Mouse (Mus musculus) embryonic facial prominence, embryonic 14.5 days (tissue): ENCODE data around the gene Zfp108. TPM values are rescaled to one million over a fixed set of nuclear protein-coding genes. Genes with fewer than 3 reads are reported as not detected.
"Not testable (repeated sequence)": the region's sequence is repeated elsewhere in the genome, so short reads cannot be mapped to it uniquely, and the experiment has no call there.

Experiments used
- ATAC-seq: fragments of 200-750 bp; cut with Nextera tagmentation; 2 replicates; pipeline ENCODE4 v1.8.0; 2017; ENCODE audit warnings: low read depth, moderate number of reproducible peaks, moderate TSS enrichment
- DNase-seq: peaks from one replicate; pipeline ENCODE4 v3.0.0-alpha.2; 2015; ENCODE audit warnings: low spot score
- H3K27ac ChIP-seq: fragments of 300-500 bp; sonication (generic); replicated peaks from 2 replicates; pipeline ENCODE4 v1.5.1; 2014; ENCODE audit warnings: low read depth, mild to moderate bottlenecking, low read length, moderate library complexity
- H3K27me3 ChIP-seq: fragments of 300-500 bp; sonication (generic); replicated peaks from 2 replicates; pipeline ENCODE4 v1.6.1; 2014; ENCODE audit warnings: low read length; ENCODE audit not compliant: control insufficient read depth, insufficient read depth
- H3K36me3 ChIP-seq: fragments of 300-500 bp; sonication (generic); 2 replicates; pipeline ENCODE4 v1.6.1; 2014; ENCODE audit warnings: low read length, mixed read lengths; ENCODE audit not compliant: control insufficient read depth, insufficient read depth
- H3K4me1 ChIP-seq: fragments of 300-500 bp; sonication (generic); 2 replicates; pipeline ENCODE4 v1.6.1; 2014; ENCODE audit warnings: antibody characterized with exemption, low read length; ENCODE audit not compliant: control insufficient read depth, insufficient read depth
- H3K4me2 ChIP-seq: fragments of 300-500 bp; sonication (generic); 2 replicates; pipeline ENCODE4 v1.6.1; 2014; ENCODE audit warnings: low read depth, mild to moderate bottlenecking, low read length, moderate library complexity, mixed read lengths
- H3K4me3 ChIP-seq: fragments of 300-500 bp; sonication (generic); 2 replicates; pipeline ENCODE4 v1.5.1; 2014; ENCODE audit warnings: low read depth, mild to moderate bottlenecking, low read length
- H3K9ac ChIP-seq: fragments of 300-500 bp; sonication (generic); 2 replicates; pipeline ENCODE4 v1.6.1; 2014; ENCODE audit warnings: low read depth, mild to moderate bottlenecking, low read length, moderate library complexity, mixed read lengths
- H3K9me3 ChIP-seq: fragments of 300-500 bp; sonication (generic); 2 replicates; pipeline ENCODE4 v1.6.1; 2016; ENCODE audit warnings: low read length; ENCODE audit not compliant: control insufficient read depth
- WGBS: fragments of 180-500 bp; shearing (Covaris S2); extraction: QIAGEN DNeasy Blood & Tissue Kit; methylation state at CpG from one replicate; pipeline ENCODE4 v1.1.7; 2014; 5-methylcytosine and 5-hydroxymethylcytosine counted together
- polyA plus RNA-seq: library from polyadenylated mRNA; unstranded; fragments of >200 nt; fragmentation: Nextera tagmentation; extraction: Ambion mirVana; gene quantifications from 2 replicates; pipeline ENCODE4 v1.2.1, GENCODE M21; 2014

The Zfp108 gene
- polyA plus RNA-seq, 1 experiment from 2014 or later = 4.3 TPM

DNA sequence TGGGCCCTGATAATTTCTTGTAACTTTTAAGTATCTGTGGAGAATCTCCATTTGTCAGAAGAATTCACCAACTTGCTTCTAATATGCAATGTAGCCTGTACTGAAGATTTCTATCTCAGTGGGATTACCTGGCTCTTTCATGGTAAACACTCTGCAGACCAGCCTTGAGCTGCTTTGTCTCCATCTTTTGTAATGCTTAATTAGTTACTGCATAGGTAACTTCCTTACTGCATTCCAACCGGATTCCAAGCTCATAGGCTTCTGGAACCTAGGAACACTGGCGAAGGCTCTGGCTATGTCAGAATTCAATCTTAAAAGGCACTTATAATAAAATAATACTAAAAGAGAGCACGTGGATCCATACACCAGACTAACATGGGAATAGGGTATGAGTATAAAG lies 24.2 kb downstream of the Zfp108 start:
- DNase-seq, H3K4me2 ChIP-seq, H3K4me3 ChIP-seq, H3K27me3 ChIP-seq, H3K9me3 ChIP-seq, H3K9ac ChIP-seq, H3K4me1 ChIP-seq, H3K27ac ChIP-seq, ATAC-seq: not testable (repeated sequence)
- peaks cover 25% of the 10 kb centered on the region for H3K36me3 ChIP-seq
- WGBS = 84% methylated on average over 3 of the region's 3 CpGs

DNA sequence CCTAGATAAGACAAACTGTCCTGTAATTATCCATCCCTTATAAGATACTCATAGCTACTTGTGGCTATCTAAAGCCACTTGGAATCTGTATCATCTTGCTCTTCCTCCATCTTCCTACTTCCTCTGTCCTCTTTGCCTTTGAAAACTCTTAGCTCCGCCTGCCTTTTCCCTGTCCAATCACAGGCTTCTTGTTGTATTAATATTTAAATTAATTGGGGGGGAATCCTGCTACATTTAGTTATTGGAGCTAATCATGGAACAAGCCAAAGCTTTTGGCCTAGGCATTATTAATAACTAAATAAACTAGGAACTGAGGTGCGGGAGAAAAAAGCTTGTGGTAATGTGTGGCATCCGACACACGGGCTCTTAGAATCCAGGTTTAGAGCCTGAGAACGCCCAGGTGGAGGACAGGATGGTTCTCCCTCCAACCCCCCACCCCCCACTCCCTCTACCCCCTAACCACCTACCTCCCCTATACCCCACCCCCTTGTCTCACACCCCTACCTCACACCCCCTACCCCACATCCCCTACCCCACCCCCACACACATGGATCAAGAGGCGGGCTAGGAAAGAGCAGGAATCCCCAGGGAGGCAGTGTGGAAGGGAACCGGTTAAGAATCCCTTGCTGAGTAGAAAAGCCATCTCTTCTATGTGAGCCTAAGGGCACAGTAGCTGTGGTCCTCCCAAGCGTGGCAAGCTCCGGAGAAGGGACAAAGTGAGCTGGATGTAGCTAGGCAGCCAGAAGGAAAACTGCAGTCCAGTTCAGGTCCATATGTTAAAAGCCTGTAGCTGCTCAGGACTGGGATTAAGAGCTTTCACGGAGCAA lies 25.6 kb downstream of the Zfp108 start:
- Histone ChIP-seq H3K27ac (no peak overlapping the region), H3K4me3 (no peak overlapping the region), H3K9ac (no peak overlapping the region), H3K36me3 (peaks cover 10% of the 10 kb centered on the region), H3K27me3 (no peaks in the 10 kb centered on the region), H3K4me2 (no peak overlapping the region), H3K9me3 (no peaks in the 10 kb centered on the region), H3K4me1 (no peaks in the 10 kb centered on the region)
- ATAC-seq (no peak), DNase-seq (no peak)
- WGBS = 47% methylated on average over 10 of the region's 10 CpGs

- DNase-seq = no peak
- no peak overlapping the region for H3K4me3 ChIP-seq
- no peak overlapping the region for H3K27ac ChIP-seq
- no peak for ATAC-seq
- peaks cover 8% of the 10 kb centered on the region; the same call in 1 of the 2 replicates for H3K36me3 ChIP-seq
- no peak overlapping the region for H3K9ac ChIP-seq
- H3K27me3 ChIP-seq = no peaks in the 10 kb centered on the region
- no peaks in the 10 kb centered on the region for H3K9me3 ChIP-seq
- 29% methylated on average over 4 of the region's 4 CpGs for WGBS
- no peaks in the 10 kb centered on the region for H3K4me1 ChIP-seq
- no peak overlapping the region for H3K4me2 ChIP-seq
These were observed 26.2 kb downstream of the Zfp108 start for GRCm38 (mm10) chr7:24280858-24281145.

- ATAC-seq = no peak
- Histone ChIP-seq H3K36me3 (peaks cover 26% of the 10 kb centered on the region), H3K27ac (no peak overlapping the region), H3K4me3 (no peak overlapping the region), H3K4me2 (no peak overlapping the region), H3K4me1 (no peaks in the 10 kb centered on the region), H3K27me3 (no peaks in the 10 kb centered on the region), H3K9me3 (peaks cover 2% of the 10 kb centered on the region; the same call in 1 of the 2 replicates), H3K9ac (no peak overlapping the region)
- WGBS = 53% methylated on average over 4 of the region's 4 CpGs
- no peak for DNase-seq
These were observed 31.5 kb downstream of the Zfp108 start for GRCm38 (mm10) chr7:24286090-24286489.

DNA sequence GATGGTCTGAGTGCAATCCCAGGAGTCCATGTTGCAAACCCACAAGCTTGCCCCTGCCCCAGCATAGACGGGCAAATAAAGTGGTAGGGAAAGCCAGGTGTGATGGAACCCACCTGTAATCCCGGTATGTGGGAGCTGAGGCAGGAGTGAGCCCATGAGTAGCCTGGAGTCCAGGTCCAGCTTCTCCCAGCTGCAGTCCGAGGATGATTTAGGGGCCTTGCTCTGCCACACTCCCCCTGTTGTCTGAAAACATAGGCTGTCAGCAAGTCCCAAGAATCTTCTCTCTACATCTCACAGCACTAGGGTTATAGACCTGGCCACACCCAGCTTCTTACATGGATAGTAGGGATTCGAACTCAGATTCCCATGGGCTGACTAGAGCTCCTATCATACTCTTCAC lies 32.3 kb downstream of the Zfp108 start:
- ATAC-seq = no peak
- H3K4me2 ChIP-seq = no peak overlapping the region
- peaks cover 35% of the 10 kb centered on the region for H3K36me3 ChIP-seq
- H3K4me3 ChIP-seq = no peak overlapping the region
- no peak for DNase-seq
- WGBS = 79% methylated on average over 4 of the region's 4 CpGs
- H3K9me3 ChIP-seq = peaks cover 6% of the 10 kb centered on the region; the same call in 1 of the 2 replicates
- no peaks in the 10 kb centered on the region for H3K27me3 ChIP-seq
- H3K4me1 ChIP-seq = no peaks in the 10 kb centered on the region
- no peak overlapping the region for H3K27ac ChIP-seq
- no peak overlapping the region for H3K9ac ChIP-seq

DNA sequence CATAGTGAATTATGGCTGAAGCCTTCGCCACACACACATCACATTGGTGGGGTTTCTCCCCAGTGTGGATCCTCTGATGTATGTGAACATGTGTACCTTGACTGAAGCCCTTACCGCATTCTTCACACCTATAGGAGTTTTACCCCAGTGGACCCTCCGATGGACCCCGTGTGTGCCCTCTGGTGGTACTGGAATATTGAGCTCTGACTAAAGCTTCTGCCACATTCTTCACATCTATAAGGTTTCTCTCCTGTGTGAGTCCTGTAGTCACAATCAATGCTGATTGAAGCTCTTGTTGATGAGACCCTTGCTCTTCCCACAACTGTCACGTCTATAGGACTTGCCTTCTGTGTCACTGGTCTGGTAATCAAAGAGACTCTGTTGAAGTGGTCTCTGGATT lies 33.1 kb downstream of the Zfp108 start:
- H3K27me3 ChIP-seq = no peaks in the 10 kb centered on the region
- no peak for ATAC-seq
- peaks cover 6% of the 10 kb centered on the region; the same call in 1 of the 2 replicates for H3K9me3 ChIP-seq
- no peaks in the 10 kb centered on the region for H3K4me1 ChIP-seq
- H3K9ac ChIP-seq = no peak overlapping the region
- DNase-seq = no peak
- H3K4me3 ChIP-seq = no peak overlapping the region
- H3K4me2 ChIP-seq = no peak overlapping the region
- H3K27ac ChIP-seq = no peak overlapping the region
- H3K36me3 ChIP-seq = peaks cover 42% of the 10 kb centered on the region
- WGBS = 81% methylated on average over 5 of the region's 5 CpGs

DNA sequence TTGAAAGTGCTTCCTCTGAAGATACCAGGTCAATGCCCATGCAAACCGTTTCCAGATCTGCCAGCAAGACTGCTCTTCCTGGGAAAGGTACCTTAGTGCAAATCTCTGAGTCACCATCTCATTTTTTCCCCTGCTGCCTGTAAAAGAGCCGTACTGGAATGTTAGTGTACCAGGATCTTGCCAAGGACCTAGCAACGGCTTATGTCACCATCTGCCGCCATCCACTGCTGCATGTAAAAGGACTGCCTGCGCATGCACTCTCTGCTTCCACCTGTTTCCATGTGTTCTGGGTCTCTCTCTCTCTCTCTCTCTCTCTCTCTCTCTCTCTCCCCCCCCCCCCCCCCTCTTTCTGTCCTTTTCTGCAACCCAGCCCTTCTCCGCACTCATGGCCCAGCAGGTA lies 33.9 kb downstream of the Zfp108 start:
- Histone ChIP-seq H3K27ac (no peak overlapping the region), H3K4me3 (no peak overlapping the region), H3K4me1 (no peaks in the 10 kb centered on the region), H3K4me2 (no peak overlapping the region), H3K36me3 (peaks cover 50% of the 10 kb centered on the region), H3K9me3 (peaks cover 6% of the 10 kb centered on the region; the same call in 1 of the 2 replicates), H3K9ac (no peak overlapping the region), H3K27me3 (no peaks in the 10 kb centered on the region)
- DNase-seq (no peak), ATAC-seq (no peak)
- 89% methylated on average over 5 of the region's 6 CpGs for WGBS

DNA sequence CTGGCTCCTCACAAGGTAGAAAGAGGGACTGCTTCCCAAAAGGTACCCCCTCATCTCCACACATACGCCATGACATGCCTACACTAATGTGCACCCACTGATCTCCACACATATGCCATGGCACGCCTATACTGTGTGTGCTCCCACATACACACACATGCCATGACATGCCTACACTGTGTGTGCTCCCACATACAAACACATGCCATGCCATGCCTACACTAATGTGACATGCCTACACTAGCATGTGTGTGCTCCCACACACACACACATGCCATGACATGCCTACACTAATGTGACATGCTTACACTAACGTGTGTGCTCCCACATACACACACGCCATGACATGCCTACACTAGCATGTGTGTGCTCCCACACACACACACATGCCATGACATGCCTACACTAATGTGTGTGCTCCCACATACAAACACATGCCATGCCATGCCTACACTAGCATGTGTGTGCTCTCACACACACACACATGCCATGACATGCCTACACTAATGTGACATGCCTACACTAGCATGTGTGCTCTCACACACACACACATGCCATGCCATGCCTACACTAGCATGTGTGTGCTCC lies 35.6 kb downstream of the Zfp108 start:
- no peak overlapping the region for H3K9ac ChIP-seq
- peaks cover 6% of the 10 kb centered on the region; the same call in 1 of the 2 replicates for H3K9me3 ChIP-seq
- ATAC-seq (no peak), DNase-seq (no peak)
- H3K4me1 ChIP-seq = no peaks in the 10 kb centered on the region
- no peaks in the 10 kb centered on the region for H3K27me3 ChIP-seq
- no peak overlapping the region for H3K27ac ChIP-seq
- H3K4me3 ChIP-seq = no peak overlapping the region
- H3K36me3 ChIP-seq = peaks cover 67% of the 10 kb centered on the region
- 99% methylated on average over 4 of the region's 4 CpGs for WGBS
- no peak overlapping the region for H3K4me2 ChIP-seq
